Mouse (Mus musculus) liver, embryonic 14.5 days (tissue): ENCODE measurements at regions not wholly inside any gene's neighbourhood (a gene's known extent, or its start where the extent isn't known, plus 50 kb on each side); places are given as distances from the start of the nearest gene placed in this dataset.

Source experiments
- ATAC-seq: fragments of 200-750 bp; cut with Nextera tagmentation; 2 replicates; pipeline ENCODE4 v1.8.0; 2017; ENCODE audit warnings: moderate number of reproducible peaks, mild to moderate bottlenecking, moderate library complexity; ENCODE audit not compliant: insufficient read depth
- DNase-seq, 3 experiments: peaks; one replicate each; pipeline ENCODE4 v3.0.0-alpha.2; 2012 to 2013; ENCODE audit warnings: low read depth in 3 of 3, low spot score in 3 of 3
- H3K27ac ChIP-seq: fragments of 300-500 bp; sonication (generic); 2 replicates; pipeline ENCODE4 v1.5.1; 2014; ENCODE audit warnings: moderate library complexity, mild to moderate bottlenecking, control low read depth, inconsistent platforms
- H3K27me3 ChIP-seq: fragments of 300-500 bp; sonication (generic); 2 replicates; pipeline ENCODE4 v1.6.1; 2014; ENCODE audit warnings: mild to moderate bottlenecking, low read length, moderate library complexity; ENCODE audit not compliant: control insufficient read depth, insufficient read depth
- H3K36me3 ChIP-seq: fragments of 300-500 bp; sonication (generic); replicated peaks from 2 replicates; pipeline ENCODE4 v1.6.1; 2014; ENCODE audit warnings: low read depth; ENCODE audit not compliant: control insufficient read depth, insufficient read depth
- H3K4me1 ChIP-seq, 2 experiments: fragments of 200-500 bp in 1 of 2; fragments of 300-500 bp in 1 of 2; sonication (generic) in 1 of 2; replicated peaks; 2 replicates each; pipeline ENCODE4 v1.6.1; 2012 to 2014; ENCODE audit warnings: antibody characterized with exemption in 1 of 2, inconsistent platforms in 1 of 2, low read length in 1 of 2; ENCODE audit not compliant: control insufficient read depth in 2 of 2, insufficient read depth in 2 of 2
- H3K4me2 ChIP-seq: fragments of 300-500 bp; sonication (generic); 2 replicates; pipeline ENCODE4 v1.6.1; 2014; ENCODE audit warnings: low read depth, mild to moderate bottlenecking, control low read depth, moderate library complexity
- H3K4me3 ChIP-seq, 2 experiments: fragments of 200-500 bp in 1 of 2; fragments of 300-500 bp in 1 of 2; sonication (generic) in 1 of 2; 2 replicates each; pipeline ENCODE4 v1.5.1; 2012 to 2014; ENCODE audit warnings: low read depth in 2 of 2, low read length in 2 of 2, mild to moderate bottlenecking in 2 of 2, control low read depth in 1 of 2, inconsistent platforms in 1 of 2, moderate library complexity in 1 of 2; ENCODE audit not compliant: insufficient read depth in 1 of 2
- H3K9ac ChIP-seq: fragments of 300-500 bp; sonication (generic); replicated peaks from 2 replicates; pipeline ENCODE4 v1.6.1; 2014; ENCODE audit warnings: mild to moderate bottlenecking, control low read depth, moderate library complexity
- H3K9me3 ChIP-seq: fragments of 300-500 bp; sonication (generic); 2 replicates; pipeline ENCODE4 v1.6.1; 2016; ENCODE audit warnings: low read length, mixed read lengths; ENCODE audit not compliant: control insufficient read depth
- CTCF ChIP-seq: IDR thresholded peaks from 2 replicates; pipeline ENCODE4 v1.5.1; 2016; ENCODE audit warnings: antibody characterized with exemption, low read depth, control low read depth
- EP300 ChIP-seq: IDR thresholded peaks from 2 replicates; pipeline ENCODE4 v1.6.1; 2016; ENCODE audit warnings: antibody characterized with exemption, low read depth
- WGBS: fragments of 180-500 bp; shearing (Covaris S2); extraction: QIAGEN DNeasy Blood & Tissue Kit; methylation state at CpG from one replicate; pipeline ENCODE4 v1.1.7; 2014; ENCODE audit not compliant: insufficient replicate concordance; 5-methylcytosine and 5-hydroxymethylcytosine counted together

- Histone ChIP-seq H3K4me1 (no peaks in the 10 kb centered on the region), H3K27ac (no peak overlapping the region), H3K9ac (no peak overlapping the region), H3K36me3 (no peaks in the 10 kb centered on the region), H3K27me3 (no peaks in the 10 kb centered on the region), H3K4me2 (no peak overlapping the region), H3K4me3 (no peak overlapping the region), H3K9me3 (no peaks in the 10 kb centered on the region)
- ATAC-seq = no peak
- no peak for TF ChIP-seq CTCF
- 41% methylated on average over 5 of the region's 5 CpGs for WGBS
- DNase-seq = no peak
Measured at GRCm38 (mm10) chr2:133204295-133204866, 258.7 kb upstream of the Fermt1 start.

DNA sequence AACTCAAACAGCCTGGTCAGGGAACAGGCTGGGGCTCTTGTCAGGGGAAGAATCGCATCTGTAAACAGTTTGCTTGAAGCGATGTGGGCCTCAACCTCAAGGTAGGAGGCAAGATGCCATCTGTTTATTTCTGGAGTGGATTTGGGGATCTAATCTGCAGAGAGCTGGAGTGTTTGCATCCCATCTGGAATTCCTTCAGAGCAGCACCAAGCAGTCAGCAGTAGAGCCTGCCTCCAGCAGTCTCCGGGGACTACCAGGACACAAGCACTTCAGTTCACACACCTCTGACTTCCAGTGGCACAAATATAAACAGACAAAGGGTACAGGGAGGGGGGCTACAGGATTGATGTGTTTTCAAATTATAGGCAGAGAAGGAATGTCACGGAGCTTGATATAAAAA lies 262.8 kb upstream of the Fermt1 start:
- Histone ChIP-seq H3K36me3 (no peaks in the 10 kb centered on the region), H3K4me1 (no peaks in the 10 kb centered on the region), H3K27ac (no peak overlapping the region), H3K4me3 (no peak overlapping the region), H3K27me3 (no peaks in the 10 kb centered on the region), H3K4me2 (no peak overlapping the region), H3K9ac (no peak overlapping the region), H3K9me3 (no peaks in the 10 kb centered on the region)
- 43% methylated on average over 4 of the region's 4 CpGs for WGBS
- ATAC-seq (no peak), DNase-seq (no peak)
- no peak for TF ChIP-seq EP300
- no peak for TF ChIP-seq CTCF

GRCm38 (mm10) chr2:133221762-133222556 lies 276.3 kb upstream of the Fermt1 start:
- ATAC-seq (no peak), DNase-seq (no peak)
- H3K27ac ChIP-seq = no peak overlapping the region
- H3K9me3 ChIP-seq = no peaks in the 10 kb centered on the region
- no peak overlapping the region for H3K9ac ChIP-seq
- H3K4me2 ChIP-seq = no peak overlapping the region
- no peaks in the 10 kb centered on the region for H3K4me1 ChIP-seq
- no peak overlapping the region for H3K4me3 ChIP-seq
- no peak for TF ChIP-seq EP300
- TF ChIP-seq CTCF = no peak
- H3K36me3 ChIP-seq = no peaks in the 10 kb centered on the region
- WGBS = 56% methylated on average over 4 of the region's 4 CpGs
- no peaks in the 10 kb centered on the region for H3K27me3 ChIP-seq

DNA sequence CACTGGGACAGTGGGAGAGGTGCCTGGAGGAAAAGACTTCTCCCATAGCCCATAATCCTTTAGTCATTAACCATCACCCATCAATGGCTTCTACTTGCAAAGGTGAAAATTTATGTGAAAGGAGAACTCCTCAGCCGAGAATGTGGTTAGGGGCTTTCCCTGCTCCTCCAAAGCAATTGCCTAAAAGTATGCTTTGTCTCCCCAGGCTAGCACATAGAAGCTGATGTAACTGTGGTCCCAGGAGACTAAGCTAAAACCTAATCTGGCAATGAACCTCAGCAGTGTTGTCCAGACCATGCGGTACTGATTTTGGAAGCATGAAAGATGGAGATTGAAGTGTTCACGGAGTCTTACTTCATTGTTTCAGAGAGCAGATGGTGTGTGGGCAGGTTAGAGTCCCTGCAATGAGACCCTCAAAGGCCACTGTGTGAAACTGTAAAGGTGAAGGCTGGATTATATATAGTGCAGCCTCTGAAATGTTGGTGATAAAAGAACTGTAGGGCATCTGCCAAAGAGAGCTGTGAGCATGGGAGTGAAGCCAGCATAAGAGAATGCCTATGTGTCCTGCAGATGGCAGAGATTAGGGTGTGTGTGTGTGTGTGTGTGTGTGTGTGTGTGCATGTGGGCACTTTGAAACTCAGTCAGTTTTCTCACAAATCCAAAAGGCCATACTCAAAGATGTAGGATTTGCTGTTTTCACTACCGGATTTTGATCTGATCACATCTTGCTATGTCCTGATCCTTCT lies 289.6 kb upstream of the Fermt1 start:
- DNase-seq (no peak), ATAC-seq (no peak)
- Histone ChIP-seq H3K4me1 (no peaks in the 10 kb centered on the region), H3K4me3 (no peak overlapping the region), H3K36me3 (no peaks in the 10 kb centered on the region), H3K27ac (no peak overlapping the region), H3K9ac (no peak overlapping the region), H3K9me3 (no peaks in the 10 kb centered on the region), H3K27me3 (no peaks in the 10 kb centered on the region), H3K4me2 (no peak overlapping the region)
- TF ChIP-seq CTCF (no peak), EP300 (no peak)
- 54% methylated on average over 4 of the region's 4 CpGs for WGBS

DNA sequence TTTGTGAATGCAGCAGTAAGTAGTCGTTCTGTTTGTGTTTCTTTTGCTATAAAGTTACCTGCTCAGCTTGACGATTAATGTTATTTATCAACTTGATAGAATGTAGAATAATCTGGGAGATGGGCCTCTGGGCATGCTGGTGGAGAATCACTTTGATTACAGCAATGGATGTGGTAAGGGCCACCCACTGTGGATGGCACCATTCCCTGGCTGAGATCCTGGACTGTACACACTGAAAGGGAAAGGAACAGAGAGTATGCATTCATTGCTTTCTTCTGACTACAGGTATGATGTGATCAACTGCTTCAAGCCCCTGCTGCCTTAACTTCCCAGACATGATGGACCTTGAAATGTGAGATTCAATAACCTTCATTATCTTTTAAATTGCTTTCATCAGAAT lies 299.8 kb upstream of the Bmp2 start:
- WGBS = 49% methylated on average over 2 of the region's 2 CpGs
- ATAC-seq (no peak), DNase-seq (no peak)
- H3K4me1 ChIP-seq = no peaks in the 10 kb centered on the region
- H3K9ac ChIP-seq = no peak overlapping the region
- H3K9me3 ChIP-seq = no peaks in the 10 kb centered on the region
- no peak overlapping the region for H3K4me3 ChIP-seq
- no peak overlapping the region for H3K4me2 ChIP-seq
- H3K27me3 ChIP-seq = no peaks in the 10 kb centered on the region
- TF ChIP-seq EP300 = no peak
- no peak for TF ChIP-seq CTCF
- H3K36me3 ChIP-seq = no peaks in the 10 kb centered on the region
- no peak overlapping the region for H3K27ac ChIP-seq
